Mouse (Mus musculus) CH12.LX (cell line): ENCODE data around the gene Prpf40b. TPM values are rescaled to one million over a fixed set of nuclear protein-coding genes. Genes with fewer than 3 reads are reported as not detected.

Experiments
- DNase-seq: peaks from one replicate; pipeline ENCODE4 v3.0.0-alpha.2; 2013; ENCODE audit errors: extremely low read depth
- H3K27ac ChIP-seq: 2 replicates; pipeline ENCODE4 v1.5.1; 2012; ENCODE audit warnings: low read depth, mild to moderate bottlenecking, control low read depth, moderate library complexity; ENCODE audit not compliant: insufficient read depth
- H3K27me3 ChIP-seq: replicated peaks from 2 replicates; pipeline ENCODE3; 2012; ENCODE audit warnings: inconsistent platforms
- H3K36me3 ChIP-seq, 2 experiments: replicated peaks in 1 of 2; 2 replicates each; pipeline versions ENCODE3 to v1.6.1; 2012; ENCODE audit warnings: inconsistent platforms in 1 of 2, low read length in 1 of 2, mild to moderate bottlenecking in 1 of 2, mixed read lengths in 1 of 2, moderate library complexity in 1 of 2; ENCODE audit not compliant: control insufficient read depth in 1 of 2, insufficient read depth in 1 of 2
- H3K4me1 ChIP-seq, 2 experiments: 2 replicates each; pipeline ENCODE4 v1.6.1; 2012; ENCODE audit warnings: inconsistent platforms in 1 of 2, moderate library complexity in 1 of 2; ENCODE audit not compliant: insufficient read depth in 2 of 2, control insufficient read depth in 1 of 2
- H3K4me2 ChIP-seq: 2 replicates; pipeline ENCODE4 v1.6.1; 2012; ENCODE audit warnings: low read depth, mild to moderate bottlenecking, control low read depth; ENCODE audit not compliant: poor library complexity, insufficient read depth, severe bottlenecking
- H3K4me3 ChIP-seq, 3 experiments: fragments of 150-350 bp in 1 of 3; sonication (generic) in 1 of 3; replicated peaks in 1 of 3; 2 replicates each; pipeline versions ENCODE3 to v1.5.1; 2011 to 2012; ENCODE audit warnings: low read depth in 2 of 3, low read length in 2 of 3, mild to moderate bottlenecking in 2 of 3, moderate library complexity in 2 of 3, control low read depth in 1 of 3, improper control_type of control experiment in 1 of 3, inconsistent platforms in 1 of 3, mixed read lengths in 1 of 3; ENCODE audit not compliant: poor library complexity in 1 of 3
- H3K79me2 ChIP-seq: replicated peaks from 2 replicates; pipeline ENCODE4 v1.6.1; 2012; ENCODE audit warnings: mild to moderate bottlenecking, moderate library complexity; ENCODE audit not compliant: control insufficient read depth, poor library complexity, insufficient read depth, severe bottlenecking; ENCODE audit errors: extremely low read depth
- H3K9ac ChIP-seq: 2 replicates; pipeline ENCODE4 v1.6.1; 2012; ENCODE audit warnings: low read depth, mild to moderate bottlenecking, control low read depth, moderate library complexity; ENCODE audit not compliant: insufficient read depth
- H3K9me3 ChIP-seq: replicated peaks from 2 replicates; pipeline ENCODE3; 2012; ENCODE audit warnings: low read length, inconsistent platforms, mixed read lengths
- BHLHE40 ChIP-seq: IDR thresholded peaks from 2 replicates; pipeline ENCODE4 v1.6.1; 2011; ENCODE audit warnings: mild to moderate bottlenecking, low read depth, low read length, improper control_type of control experiment
- E2F4 ChIP-seq: IDR thresholded peaks from 2 replicates; pipeline ENCODE4 v1.6.1; 2011; ENCODE audit warnings: low read depth, low read length, improper control_type of control experiment; ENCODE audit not compliant: insufficient replicate concordance
- ELF1 ChIP-seq: IDR thresholded peaks from 2 replicates; pipeline ENCODE4 v1.6.1; 2014; ENCODE audit warnings: low read depth, mild to moderate bottlenecking, inconsistent platforms, low read length, improper control_type of control experiment
- EP300 ChIP-seq: IDR thresholded peaks from 2 replicates; pipeline ENCODE4 v1.6.1; 2011; ENCODE audit warnings: low read length, improper control_type of control experiment
- ETS1 ChIP-seq: conservative IDR thresholded peaks from 2 replicates; pipeline ENCODE4 v1.6.1; 2012; ENCODE audit warnings: low read depth, mild to moderate bottlenecking, inconsistent platforms, low read length, improper control_type of control experiment, moderate library complexity
- GABPA ChIP-seq: IDR thresholded peaks from 2 replicates; pipeline ENCODE4 v1.6.1; 2012; ENCODE audit warnings: low read depth, low read length, improper control_type of control experiment, inconsistent platforms; ENCODE audit not compliant: insufficient replicate concordance
- HCFC1 ChIP-seq: IDR thresholded peaks from 2 replicates; pipeline ENCODE4 v1.6.1; 2012; ENCODE audit warnings: low read depth, mild to moderate bottlenecking, inconsistent platforms, low read length, improper control_type of control experiment
- IRF4 ChIP-seq: IDR thresholded peaks from 2 replicates; pipeline ENCODE4 v1.6.1; 2014; ENCODE audit warnings: low read depth, mild to moderate bottlenecking, inconsistent platforms, low read length, improper control_type of control experiment
- JUND ChIP-seq: conservative IDR thresholded peaks from 2 replicates; pipeline ENCODE4 v1.6.1; 2011; ENCODE audit warnings: low read depth, low read length, improper control_type of control experiment
- KAT2A ChIP-seq: IDR thresholded peaks from 2 replicates; pipeline ENCODE4 v1.6.1; 2012; ENCODE audit warnings: low read length, improper control_type of control experiment, inconsistent platforms; ENCODE audit not compliant: insufficient replicate concordance
- MAX ChIP-seq: IDR thresholded peaks from 2 replicates; pipeline ENCODE4 v1.6.1; 2011; ENCODE audit warnings: low read length, improper control_type of control experiment
- MEF2A ChIP-seq: IDR thresholded peaks from 2 replicates; pipeline ENCODE4 v1.6.1; 2014; ENCODE audit warnings: low read depth, mild to moderate bottlenecking, inconsistent platforms, low read length, improper control_type of control experiment, borderline replicate concordance
- MXI1 ChIP-seq: IDR thresholded peaks from 2 replicates; pipeline ENCODE4 v1.6.1; 2011; ENCODE audit warnings: mild to moderate bottlenecking, low read depth, low read length, improper control_type of control experiment
- MYC ChIP-seq: IDR thresholded peaks from 2 replicates; pipeline ENCODE4 v1.6.1; 2011; ENCODE audit warnings: low read depth, mild to moderate bottlenecking, improper control_type of control experiment, low read length
- RCOR1 ChIP-seq: conservative IDR thresholded peaks from 2 replicates; pipeline ENCODE4 v1.6.1; 2012; ENCODE audit warnings: low read depth, mild to moderate bottlenecking, inconsistent platforms, low read length, improper control_type of control experiment
- SIN3A ChIP-seq: IDR thresholded peaks from 2 replicates; pipeline ENCODE4 v1.6.1; 2012; ENCODE audit warnings: low read length, improper control_type of control experiment, inconsistent platforms
- SMC3 ChIP-seq: IDR thresholded peaks from 2 replicates; pipeline ENCODE4 v1.6.1; 2011; ENCODE audit warnings: low read depth, low read length, improper control_type of control experiment
- TCF12 ChIP-seq: IDR thresholded peaks from 2 replicates; pipeline ENCODE4 v1.6.1; 2014; ENCODE audit warnings: low read depth, mild to moderate bottlenecking, inconsistent platforms, low read length, improper control_type of control experiment
- ZC3H11A ChIP-seq: IDR thresholded peaks from 2 replicates; pipeline ENCODE4 v1.6.1; 2012; ENCODE audit warnings: low read depth, mild to moderate bottlenecking, inconsistent platforms, low read length, improper control_type of control experiment
- ZNF384 ChIP-seq: IDR thresholded peaks from 2 replicates; pipeline ENCODE4 v1.6.1; 2012; ENCODE audit warnings: low read depth, low read length, improper control_type of control experiment, inconsistent platforms
- dilution Hi-C: fragments of 300-500 bp; cut with MboI; formaldehyde crosslinking; loops from 2 replicates; pipeline ENCODE4 v1.14.3; 2020; ENCODE audit warnings: low sequenced_read_pairs; ENCODE audit not compliant: extremely low pct_unique_long_range_greater_than_20kb, extremely low pct_ligation_motif_present
- in situ Hi-C: fragments of 300-500 bp; cut with MboI; formaldehyde crosslinking; loops from 3 replicates; pipeline ENCODE4 v1.14.3; 2019; ENCODE audit warnings: low sequenced_read_pairs, low pct_ligation_motif_present, low pct_unique_long_range_greater_than_20kb, mixed read lengths
- polyA plus RNA-seq: library from polyadenylated mRNA; unstranded; fragments of >175 nt; gene quantifications from 2 replicates; pipeline ENCODE4 v1.2.1, GENCODE M21; 2012; ENCODE audit warnings: low read depth; ENCODE audit not compliant: insufficient read length
- total RNA-seq, 2 experiments: library from RNA; depleted of rRNA; stranded (reverse); fragments of 300-350 nt in 1 of 2; fragments of >200 nt in 1 of 2; gene quantifications; 2 replicates each; pipeline ENCODE4 v1.2.3; 2012 to 2014

The Prpf40b gene
- total and polyA plus RNA-seq, 3 experiments, result 11.7 to 31.8 (median 27.9) TPM

DNA sequence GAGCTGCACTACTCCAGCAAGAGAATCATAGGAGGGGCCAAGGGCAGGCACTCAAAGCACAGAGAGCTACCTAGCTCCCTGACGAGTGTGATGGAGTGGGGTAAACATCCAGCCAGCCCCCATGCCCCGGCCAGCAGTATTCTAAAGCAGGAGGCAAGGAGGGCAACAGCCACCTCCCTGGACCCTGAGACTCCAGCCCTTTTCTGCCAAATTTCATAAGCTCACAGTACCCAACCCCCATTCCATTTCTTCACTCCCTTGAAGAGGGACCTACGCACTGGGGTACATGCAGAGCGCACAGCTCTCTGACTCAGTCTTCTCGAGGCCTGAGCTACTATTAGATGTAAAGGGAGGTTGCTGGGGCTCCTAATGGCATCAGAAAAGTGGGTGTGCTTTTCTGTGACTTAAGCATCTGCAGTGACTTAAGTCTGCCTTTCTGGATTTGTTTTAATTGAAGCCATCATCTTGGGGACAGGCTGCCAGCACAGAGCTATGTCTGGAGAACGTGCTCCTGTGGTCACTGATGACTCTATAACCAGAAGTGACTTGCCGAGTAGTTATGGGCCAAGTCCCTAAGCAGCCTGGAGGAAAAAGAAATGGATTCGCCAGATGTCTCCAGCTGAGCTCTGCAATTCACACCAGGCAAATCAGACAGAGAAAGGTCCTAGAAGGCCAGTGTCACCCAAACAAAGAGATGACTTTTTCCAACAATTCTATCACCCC is 49.4 kb downstream of the Prpf40b start:
- Histone ChIP-seq H3K27me3 (no peaks in the 10 kb centered on the region), H3K4me2 (no peak overlapping the region), H3K4me3 (no peak overlapping the region), H3K27ac (no peak overlapping the region), H3K4me1 (peaks cover 61 to 98% of the 10 kb centered on the region in 2 experiments), H3K9me3 (no peaks in the 10 kb centered on the region), H3K79me2 (peaks cover 12% of the 10 kb centered on the region), H3K9ac (no peak overlapping the region), H3K36me3 (peaks cover 0 to 15% of the 10 kb centered on the region in 2 experiments)
- no peak for DNase-seq
- TF ChIP-seq IRF4 (no peak), ELF1 (no peak), GABPA (no peak), ETS1 (no peak)
- in situ Hi-C loops, result no loop called here
- dilution Hi-C loops, result no loop called here

DNA sequence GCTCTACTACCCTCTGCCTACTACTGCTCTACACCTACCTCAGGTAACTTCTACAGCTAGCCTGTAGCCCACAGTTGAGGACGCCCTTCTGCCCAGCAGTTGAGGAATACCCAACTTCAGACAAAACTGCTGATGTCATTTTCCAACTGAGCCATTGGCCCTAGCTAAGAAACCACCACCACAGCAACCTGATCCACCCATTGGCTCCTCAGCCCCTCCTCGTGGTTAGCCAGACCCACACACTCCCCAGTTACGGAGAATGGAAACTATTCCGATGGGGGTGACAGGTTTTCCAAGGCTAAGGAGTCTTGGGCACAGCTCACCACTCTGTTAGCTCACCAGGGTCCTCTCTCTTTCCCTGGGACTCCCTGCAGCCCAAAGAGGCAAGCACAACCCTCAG is 50.1 kb downstream of the Prpf40b start:
- Histone ChIP-seq H3K36me3 (peaks cover 0 to 13% of the 10 kb centered on the region in 2 experiments), H3K27ac (no peak overlapping the region), H3K4me1 (peaks cover 64 to 98% of the 10 kb centered on the region in 2 experiments), H3K4me3 (no peak overlapping the region), H3K4me2 (no peak overlapping the region), H3K9me3 (no peaks in the 10 kb centered on the region)
- dilution Hi-C loops, result no loop called here
- no peak for DNase-seq
- in situ Hi-C loops, result no loop called here
- TF ChIP-seq ELF1, result no peak
- TF ChIP-seq, all 38 proteins: peak for 0
- Histone ChIP-seq H3K9ac (no peak overlapping the region), H3K79me2 (peaks cover 13% of the 10 kb centered on the region), H3K27me3 (no peaks in the 10 kb centered on the region)

DNA sequence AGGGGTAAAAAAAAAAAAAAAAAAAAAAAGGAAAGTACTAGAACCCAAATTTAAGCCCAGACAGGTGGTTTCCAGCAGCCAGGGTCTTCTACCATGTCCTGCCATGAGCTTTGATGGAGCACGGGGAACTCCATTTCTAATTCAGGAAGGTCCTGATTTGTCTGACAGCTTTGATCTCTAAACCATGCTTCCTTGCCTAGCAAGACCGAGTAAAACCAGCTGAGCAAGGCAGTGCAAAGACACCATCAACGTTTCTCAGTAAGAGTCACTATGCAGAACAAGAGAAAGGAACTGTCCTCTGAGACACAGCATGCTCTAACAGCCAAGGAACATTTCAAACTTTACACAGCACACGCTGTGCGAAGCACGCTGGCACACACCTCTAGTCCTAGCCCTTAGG is 56.7 kb downstream of the Prpf40b start:
- peaks cover 46% of the 10 kb centered on the region for H3K79me2 ChIP-seq
- no peak overlapping the region for H3K4me3 ChIP-seq
- DNase-seq, result peak; percentile 69
- H3K27ac ChIP-seq, result peak overlapping the region; percentile 94
- H3K36me3 ChIP-seq, result peaks cover 0 to 20% of the 10 kb centered on the region in 2 experiments
- no peaks in the 10 kb centered on the region for H3K9me3 ChIP-seq
- peaks cover 63 to 96% of the 10 kb centered on the region in 2 experiments for H3K4me1 ChIP-seq
- H3K27me3 ChIP-seq, result no peaks in the 10 kb centered on the region
- TF ChIP-seq KAT2A (no peak), IRF4 (peak; percentile 74), SMC3 (no peak; the same call in 1 of the 2 replicates), SIN3A (peak; percentile 79), E2F4 (no peak), TCF12 (peak; percentile 81), MEF2A (peak; percentile 98), JUND (no peak), ZNF384 (peak; percentile 98), ETS1 (peak; percentile 93), ZC3H11A (no peak), HCFC1 (no peak), MAX (peak; percentile 72; the same call in 1 of the 2 replicates), MXI1 (peak; percentile 47; the same call in 1 of the 2 replicates), ELF1 (no peak), EP300 (peak; percentile 85), BHLHE40 (peak; percentile 61), MYC (peak; percentile 84), RCOR1 (peak; percentile 24; the same call in 1 of the 2 replicates), GABPA (no peak)
- TF ChIP-seq, all 38 proteins: peak for 12
- in situ Hi-C loops (no loop called here), dilution Hi-C loops (no loop called here)
- Histone ChIP-seq H3K9ac (peak overlapping the region; percentile 4; the same call in 1 of the 2 replicates), H3K4me2 (peak overlapping the region; percentile 74)
